Mouse (Mus musculus): ENCODE measurements at regions not wholly inside any gene's neighbourhood (a gene's known extent, or its start where the extent isn't known, plus 50 kb on each side); places are given as distances from the start of the nearest gene placed in this dataset.

DNA sequence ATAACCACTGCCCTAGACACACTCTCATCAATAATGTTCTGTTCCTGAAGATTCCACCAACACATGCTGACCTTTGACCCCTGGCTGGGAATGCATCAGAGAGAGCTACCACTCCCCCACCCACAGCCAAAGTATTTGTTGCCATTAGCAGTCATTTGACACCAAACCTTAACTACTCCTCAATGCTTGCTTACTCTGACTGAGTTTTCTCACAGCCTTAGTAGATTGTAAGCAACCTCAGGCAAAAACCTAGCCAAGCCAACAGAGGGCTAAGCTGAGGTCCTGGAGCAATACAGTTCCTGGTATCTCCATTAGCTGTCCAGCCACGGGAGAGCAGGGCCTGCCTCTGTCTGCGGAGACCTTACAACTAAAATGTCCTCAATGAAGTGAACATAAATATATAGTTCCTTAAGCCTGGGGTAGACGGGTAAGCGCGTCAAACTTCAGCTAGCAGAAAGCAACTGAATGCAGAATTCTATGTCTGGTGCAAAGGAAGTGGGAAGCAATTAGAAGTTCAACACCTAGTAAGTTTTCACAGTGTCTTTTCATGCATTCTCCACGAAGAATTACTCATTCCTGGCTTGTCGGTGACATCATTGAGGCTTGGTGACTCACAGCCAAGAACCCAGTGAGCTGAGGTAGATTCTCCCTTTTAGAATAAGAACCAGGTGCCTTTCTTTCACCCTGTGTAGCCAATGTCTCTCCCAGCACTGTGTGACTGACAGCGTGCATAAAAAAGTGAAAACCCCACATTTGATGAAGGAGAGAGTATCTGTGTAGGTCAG lies 113.6 kb upstream of the Nebl start:
- no peak for DNase-seq

DNA sequence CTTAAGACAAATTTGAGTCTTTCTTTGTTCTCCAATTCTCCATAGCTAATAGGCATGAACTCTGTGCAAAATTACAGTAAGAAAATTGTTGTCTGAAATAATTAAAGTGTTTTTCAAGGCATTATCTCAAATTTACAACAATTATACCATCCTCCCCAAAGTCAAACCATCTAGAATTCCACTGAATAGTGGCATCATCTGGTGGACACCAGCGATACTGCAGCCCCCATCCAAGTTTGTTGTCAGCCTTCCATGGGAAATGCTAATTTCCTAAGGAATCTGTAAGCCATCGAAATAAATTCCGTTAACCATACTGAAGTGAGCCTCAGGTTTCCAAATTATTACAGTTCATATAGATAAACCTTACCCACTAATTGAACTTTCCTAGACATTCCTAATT lies 110.7 kb upstream of the Nebl start:
- DNase-seq, result peak; percentile 40

DNA sequence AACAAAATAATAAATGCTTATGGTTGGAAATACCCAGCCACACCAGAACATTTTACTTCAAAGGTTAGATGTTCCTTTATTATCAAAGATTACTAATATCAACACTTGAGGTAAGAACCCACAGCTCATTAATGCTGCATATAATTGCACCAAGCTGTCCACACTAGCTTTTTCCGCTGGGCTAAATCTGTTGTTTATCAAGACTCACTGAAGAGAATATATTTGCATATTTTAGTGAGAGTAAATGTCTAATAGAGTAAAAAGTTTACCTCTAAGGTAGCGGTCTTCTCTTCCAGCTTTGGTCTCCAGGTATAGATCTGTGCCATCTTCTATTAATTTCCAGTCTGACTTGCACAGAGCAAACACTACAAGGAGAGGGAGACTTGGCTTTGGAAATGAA lies 110.3 kb upstream of the Nebl start:
- peak; percentile 59 for DNase-seq

DNA sequence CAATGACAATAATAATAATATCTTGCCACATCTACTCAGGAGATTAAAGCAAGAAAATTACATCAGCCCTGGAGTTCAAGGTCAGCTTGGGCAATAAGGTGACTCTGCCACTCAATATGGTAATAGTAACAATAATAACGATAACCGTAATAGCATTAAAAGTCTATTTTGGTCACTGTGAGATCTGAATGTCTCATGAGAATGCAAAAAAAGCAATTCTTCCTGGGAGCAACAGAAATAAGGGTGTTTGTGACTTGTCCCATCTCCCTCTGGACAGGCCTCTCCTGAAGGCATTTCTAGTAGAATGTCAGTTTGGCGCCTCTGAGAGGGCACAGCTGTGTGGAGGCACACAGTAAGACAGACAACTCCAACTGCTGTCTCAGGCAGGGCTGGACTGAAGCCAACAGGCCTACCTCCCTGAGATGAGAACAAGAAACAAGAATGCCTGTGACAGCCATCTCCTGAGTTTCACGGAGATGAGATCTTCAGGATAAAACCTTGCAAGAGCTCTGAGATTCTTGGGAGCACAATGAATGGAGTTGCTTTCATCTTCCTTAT lies 109.8 kb upstream of the Nebl start:
- peak; percentile 53 for DNase-seq

DNA sequence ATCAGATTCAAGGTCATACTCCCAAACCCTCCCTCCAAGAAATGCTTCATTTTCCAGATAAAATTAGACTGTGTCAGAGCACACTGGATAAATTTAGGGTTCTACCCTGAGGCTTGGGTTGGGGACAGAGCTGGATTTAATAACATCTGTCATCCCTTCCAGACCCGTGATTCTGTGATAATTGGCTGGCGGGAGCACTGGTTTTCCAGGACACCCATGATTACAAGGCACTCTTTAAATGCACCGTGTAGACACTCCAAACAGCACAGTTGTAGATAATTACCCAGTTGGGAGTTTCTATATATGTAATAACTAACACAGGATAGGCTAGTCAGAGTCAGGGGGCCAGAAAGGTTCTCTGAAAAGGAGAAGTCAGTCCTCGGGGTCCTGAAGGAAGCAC lies 108.4 kb upstream of the Nebl start:
- peak; percentile 47 for DNase-seq

DNA sequence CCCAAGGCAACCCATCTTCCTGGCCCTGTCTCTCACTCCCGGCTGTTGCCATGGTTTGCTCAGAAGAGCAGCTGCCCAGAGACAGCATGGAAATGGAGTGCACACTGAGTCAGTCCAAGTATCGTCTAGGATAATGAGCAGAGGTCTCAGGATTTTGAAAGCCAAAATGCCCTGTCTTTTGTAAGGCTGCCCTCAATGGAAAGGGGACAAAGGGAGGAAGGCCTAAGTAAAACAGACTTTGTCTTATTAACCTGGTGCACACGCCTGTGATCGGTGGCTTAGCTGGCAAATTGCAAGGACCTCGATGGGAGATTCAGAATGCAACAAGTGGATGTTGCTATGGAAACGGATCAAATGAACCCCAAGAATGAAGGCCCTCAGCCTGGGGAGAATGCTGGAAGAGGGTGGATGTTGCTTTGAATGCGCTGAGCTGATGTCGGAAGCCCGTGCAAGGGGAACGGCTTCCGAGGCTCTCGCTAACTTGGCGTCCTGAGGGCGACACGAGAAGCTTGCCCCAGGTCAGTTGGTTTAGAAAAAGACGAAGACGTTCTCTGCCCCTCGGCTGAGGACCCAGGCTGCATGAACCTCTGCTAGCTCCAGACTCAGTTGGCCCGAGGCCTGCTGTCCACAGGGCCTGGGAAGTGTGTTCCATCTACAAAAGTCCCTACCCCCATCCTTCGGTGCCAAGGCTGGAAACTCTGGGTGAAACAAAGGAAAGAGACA lies 107.8 kb upstream of the Nebl start:
- DNase-seq, result peak; percentile 55

DNA sequence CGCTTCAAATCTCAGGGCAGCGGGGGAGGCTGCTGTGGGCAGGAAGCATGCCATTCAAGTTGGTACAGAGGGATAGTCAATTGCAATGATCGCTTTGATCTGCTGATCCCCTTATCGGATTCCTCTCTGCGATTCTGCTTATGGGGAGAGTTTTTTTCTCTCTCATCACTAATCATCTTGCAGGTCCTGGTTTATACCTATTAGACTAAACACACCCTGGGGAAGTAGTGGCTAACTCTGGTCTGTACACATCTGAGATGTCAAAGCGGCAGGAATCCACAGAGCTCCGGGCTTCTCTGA lies 107.1 kb upstream of the Nebl start:
- DNase-seq, result peak; percentile 48

DNA sequence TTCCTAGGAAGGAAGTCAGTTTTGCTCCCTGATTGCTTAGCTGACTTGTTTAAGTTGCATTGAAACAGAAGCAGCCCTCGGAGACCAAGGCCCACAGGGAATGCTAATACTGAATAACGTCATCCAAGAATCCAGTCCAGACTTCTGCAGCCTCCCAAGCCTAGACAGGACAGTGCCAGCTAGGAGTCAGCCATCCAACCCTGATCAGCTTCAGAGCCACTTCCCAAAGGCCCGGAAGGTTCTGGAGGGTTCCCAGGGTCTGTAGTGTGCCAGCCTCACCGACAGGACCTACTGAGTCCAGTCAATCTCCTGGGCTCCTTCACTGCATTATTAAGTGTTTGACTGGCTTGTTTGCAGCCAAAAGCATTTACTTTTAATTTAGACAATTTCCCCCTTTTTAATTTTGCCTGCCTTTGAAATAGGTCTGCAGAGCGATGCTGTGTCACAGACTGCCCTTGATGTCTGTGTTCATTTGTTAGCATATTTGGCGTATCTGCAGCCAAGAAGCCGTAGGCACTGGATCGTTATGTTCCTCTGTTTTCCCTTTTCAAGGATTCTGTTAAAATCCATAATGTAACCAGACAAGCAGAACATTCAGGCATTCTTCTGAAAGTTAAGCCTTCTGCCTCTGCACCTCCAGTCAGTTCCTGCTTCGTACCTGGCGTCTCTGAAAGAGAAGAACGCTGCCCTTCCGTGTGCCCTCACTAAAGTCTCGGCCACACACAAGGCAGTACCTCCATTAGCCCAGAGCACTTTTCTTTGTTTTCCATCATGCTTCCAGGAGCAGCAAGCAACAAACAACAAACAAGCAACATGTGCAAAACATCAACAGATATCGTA lies 106.5 kb upstream of the Nebl start:
- DNase-seq, result peak; percentile 53

DNA sequence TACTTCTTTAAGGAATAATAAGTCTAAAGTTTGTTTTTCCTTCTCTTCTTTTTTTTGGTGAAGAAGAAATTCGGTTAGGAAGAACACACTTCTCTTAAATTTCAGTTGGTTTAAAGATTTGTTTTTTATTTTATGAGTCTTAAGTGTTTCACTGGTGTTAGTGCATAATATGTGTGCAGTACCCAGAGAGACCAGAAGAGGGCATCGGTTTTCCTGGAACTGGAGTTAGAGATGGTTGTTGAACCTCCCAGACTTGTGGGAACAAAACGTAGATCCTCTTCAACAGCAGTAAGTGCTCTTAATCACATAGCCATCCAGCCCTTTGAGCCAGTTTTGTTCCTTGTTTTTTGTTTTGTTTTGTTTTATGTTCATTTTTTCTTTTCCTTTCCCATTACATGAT lies 101.5 kb upstream of the Nebl start:
- DNase-seq, result peak; percentile 23

DNA sequence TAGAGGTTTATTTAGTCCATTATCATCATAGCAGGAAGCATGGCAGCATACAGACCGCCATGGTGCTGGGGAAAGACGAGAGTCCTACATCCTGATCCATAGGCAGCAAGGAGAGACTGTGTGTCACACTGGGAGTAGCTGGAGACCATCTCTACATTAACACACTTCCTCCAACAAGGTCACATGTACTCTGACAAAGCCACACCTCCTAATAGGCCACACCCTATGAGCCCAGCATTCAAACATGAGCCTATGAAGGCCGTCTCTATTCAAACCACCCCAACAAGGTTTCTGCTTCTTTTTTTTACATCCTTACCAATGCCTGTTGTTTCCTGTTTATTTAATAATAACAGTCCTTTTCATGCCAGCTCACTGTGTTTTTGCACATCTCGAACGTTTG lies 99.0 kb upstream of the Nebl start:
- no peak for DNase-seq

DNA sequence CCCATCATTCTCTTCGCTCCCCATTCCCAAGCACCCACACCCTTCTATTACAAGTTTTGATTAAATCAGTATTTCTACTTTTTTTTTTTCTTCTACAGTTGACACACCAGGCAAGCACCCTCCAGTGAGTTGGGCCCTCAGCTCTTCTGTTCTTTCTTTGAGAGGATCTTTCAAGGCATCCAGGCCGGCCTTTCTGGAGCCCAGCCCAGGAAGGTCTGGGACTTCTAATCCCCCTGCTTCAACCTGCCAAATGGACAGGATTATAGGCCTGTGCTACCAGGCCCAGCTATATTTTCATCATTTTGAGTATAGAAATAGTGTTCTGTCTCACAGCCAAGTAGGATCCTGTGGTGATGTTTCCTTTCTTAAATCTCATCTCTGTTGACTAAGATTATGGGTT lies 94.0 kb upstream of the Nebl start:
- no peak for DNase-seq

DNA sequence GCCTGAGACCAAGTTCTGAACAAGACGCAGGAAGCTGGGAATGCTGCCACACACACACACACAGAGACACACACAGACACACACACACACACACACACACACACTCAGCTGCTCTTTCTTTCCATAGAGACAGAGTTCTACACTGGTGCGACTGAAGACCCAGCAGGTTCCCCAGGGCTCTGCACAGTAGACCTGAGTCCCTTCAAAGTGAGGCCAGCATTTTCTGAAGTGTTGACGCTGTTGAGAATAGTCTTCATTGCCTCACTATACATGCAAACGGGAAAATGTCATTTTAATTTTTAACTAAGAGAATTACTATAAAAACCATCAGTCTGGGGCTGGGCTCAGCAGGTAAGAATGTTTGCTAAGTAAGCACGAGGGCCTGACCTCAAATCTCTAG lies 92.9 kb upstream of the Nebl start:
- no peak for DNase-seq

DNA sequence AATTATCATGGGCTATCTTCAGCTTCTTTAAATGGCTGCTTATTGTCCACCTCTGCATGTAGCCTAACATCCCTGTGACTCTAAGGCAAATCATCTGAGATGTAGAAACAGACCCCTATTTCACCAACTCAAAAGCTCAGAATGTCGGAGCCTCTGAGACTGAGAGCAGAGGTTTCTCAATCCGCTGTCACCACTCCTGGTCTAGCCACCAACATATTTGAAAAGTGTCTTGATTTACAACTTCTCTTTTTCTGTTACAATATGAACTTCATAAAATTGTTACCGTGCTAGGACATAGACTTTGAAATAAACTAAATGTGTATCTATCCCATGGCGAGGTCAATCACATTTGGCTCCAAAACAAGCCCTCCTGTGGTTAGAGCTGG lies 91.3 kb upstream of the Nebl start:
- no peak for DNase-seq

DNA sequence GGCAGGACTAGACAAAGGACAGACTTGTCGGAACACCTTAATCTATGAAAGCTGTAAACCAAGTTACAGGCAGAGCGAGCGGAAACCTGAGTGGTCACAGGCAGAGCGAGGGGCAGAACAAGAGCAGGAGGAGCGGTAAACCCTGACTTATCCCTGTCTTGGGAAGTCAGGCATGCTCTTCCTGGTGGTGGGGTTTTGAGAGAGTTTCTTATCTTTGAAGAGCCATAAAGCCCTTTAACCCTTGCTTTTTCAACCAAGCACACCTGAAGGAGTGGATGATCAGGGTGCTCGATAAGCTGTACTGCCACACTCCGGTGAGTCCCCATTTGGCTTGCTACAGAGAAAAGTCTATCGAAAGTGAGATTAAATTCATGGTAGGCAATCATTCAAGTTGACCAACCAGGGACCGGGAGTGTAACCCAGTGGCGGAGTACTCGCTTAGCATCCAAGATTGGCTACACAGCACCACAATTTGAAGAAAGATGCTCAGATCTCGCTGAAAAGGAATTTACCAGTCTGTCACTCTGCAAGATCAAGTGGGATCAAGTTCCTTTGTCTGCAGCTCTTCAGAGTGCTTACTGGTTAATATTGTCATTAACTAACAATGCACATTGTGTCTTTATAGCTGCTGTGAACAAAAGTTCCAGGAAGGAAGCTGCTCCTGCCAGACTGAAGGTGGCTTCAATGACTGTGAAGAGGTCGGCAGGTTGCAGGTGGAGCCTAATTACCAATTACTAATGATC lies 90.8 kb upstream of the Nebl start:
- no peak for DNase-seq

DNA sequence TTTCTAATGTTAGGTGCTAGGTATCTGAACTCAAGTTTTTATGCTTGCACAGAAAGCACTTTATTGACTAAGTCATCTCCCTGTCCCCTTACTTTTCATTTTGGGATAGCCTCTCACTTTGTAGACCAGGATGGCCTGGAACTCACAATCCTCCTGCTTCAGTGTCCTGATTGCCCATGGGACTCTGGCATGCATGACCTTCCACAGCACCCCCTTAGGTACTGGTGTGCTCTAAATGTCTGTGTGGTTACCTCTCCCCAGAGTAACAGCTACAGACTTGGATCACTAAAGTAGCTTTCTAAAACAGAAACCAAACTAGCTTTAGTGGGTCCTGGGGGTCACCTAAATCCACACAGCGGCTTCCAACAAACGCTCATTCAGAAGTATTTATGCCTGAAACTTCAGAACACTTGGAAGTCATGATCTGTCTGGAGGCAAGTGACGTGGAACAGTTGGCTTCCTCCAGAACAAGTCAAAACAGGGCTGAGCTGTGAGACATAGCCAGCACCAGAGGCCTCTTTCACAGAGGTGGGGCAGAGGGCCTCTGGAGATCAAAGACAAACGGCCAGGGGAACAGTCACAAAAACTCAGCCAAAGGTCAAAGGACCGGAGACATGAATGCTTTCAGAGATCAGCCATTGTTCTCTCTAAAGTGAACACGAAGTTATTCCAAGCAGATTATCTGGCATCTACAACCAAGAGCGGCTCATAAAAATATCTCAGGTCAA lies 80.8 kb upstream of the Nebl start:
- no peak for DNase-seq
